Mouse (Mus musculus): ENCODE measurements around the gene Nos3. TPM values are rescaled to one million over a fixed set of nuclear protein-coding genes. Genes with fewer than 3 reads are reported as not detected.
A peak's percentile ranks its signal among the peaks of the same experiment; 100 is the strongest.

Gene Nos3
- polyA plus RNA-seq, 1 experiment from 2014 or later = 26.5 TPM

- Histone ChIP-seq H3K27me3 (replicated peaks; ENCODE audit: insufficient read depth, low read length) (no peaks in the 10 kb centered on the region), H3K4me1 (ENCODE audit: insufficient read depth, low read depth, low read length) (no peaks in the 10 kb centered on the region), H3K36me3 (ENCODE audit: insufficient read depth, low read length) (peaks cover 5% of the 10 kb centered on the region; the same call in 1 of the 2 replicates), H3K9ac (replicated peaks; ENCODE audit: low read depth) (no peak overlapping the region), H3K4me2 (replicated peaks; ENCODE audit: low read depth, low read length) (no peak overlapping the region), H3K4me3 (ENCODE audit: low read depth, low read length) (no peak overlapping the region), H3K27ac (ENCODE audit: low read length) (no peak overlapping the region), H3K9me3 (ENCODE audit: low read length) (no peaks in the 10 kb centered on the region)
- DNase-seq (ENCODE audit: low spot score) = no peak
- ATAC-seq = no peak
- WGBS = 74% methylated on average over 6 of the region's 6 CpGs
- no peak for TF ChIP-seq EP300 (IDR thresholded peaks at IDR 0.05)
- no peak for TF ChIP-seq CTCF (IDR thresholded peaks at IDR 0.05)
These were observed 40.2 kb downstream of the Nos3 start for GRCm38 (mm10) chr5:24404594-24405360.

GRCm38 (mm10) chr5:24405389-24405876 lies 40.8 kb downstream of the Nos3 start:
- H3K4me2 ChIP-seq (replicated peaks; ENCODE audit: low read depth, low read length) = no peak overlapping the region
- H3K4me3 ChIP-seq (ENCODE audit: low read depth, low read length) = no peak overlapping the region
- H3K9me3 ChIP-seq (ENCODE audit: low read length) = no peaks in the 10 kb centered on the region
- H3K4me1 ChIP-seq (ENCODE audit: insufficient read depth, low read depth, low read length) = no peaks in the 10 kb centered on the region
- no peaks in the 10 kb centered on the region for H3K27me3 ChIP-seq (replicated peaks; ENCODE audit: insufficient read depth, low read length)
- no peak for TF ChIP-seq CTCF (IDR thresholded peaks at IDR 0.05)
- TF ChIP-seq EP300 (IDR thresholded peaks at IDR 0.05) = no peak
- no peak for ATAC-seq
- H3K27ac ChIP-seq (ENCODE audit: low read length) = no peak overlapping the region
- 65% methylated on average over 3 of the region's 3 CpGs for WGBS
- H3K36me3 ChIP-seq (ENCODE audit: insufficient read depth, low read length) = peaks cover 5% of the 10 kb centered on the region; the same call in 1 of the 2 replicates
- no peak overlapping the region for H3K9ac ChIP-seq (replicated peaks; ENCODE audit: low read depth)
- peak; percentile 3 for DNase-seq (ENCODE audit: low spot score)

- Histone ChIP-seq H3K4me3 (ENCODE audit: low read depth, low read length) (no peak overlapping the region), H3K27me3 (replicated peaks; ENCODE audit: insufficient read depth, low read length) (no peaks in the 10 kb centered on the region), H3K36me3 (ENCODE audit: insufficient read depth, low read length) (peaks cover 5% of the 10 kb centered on the region; the same call in 1 of the 2 replicates), H3K4me2 (replicated peaks; ENCODE audit: low read depth, low read length) (no peak overlapping the region), H3K4me1 (ENCODE audit: insufficient read depth, low read depth, low read length) (no peaks in the 10 kb centered on the region), H3K9ac (replicated peaks; ENCODE audit: low read depth) (no peak overlapping the region), H3K27ac (ENCODE audit: low read length) (no peak overlapping the region), H3K9me3 (ENCODE audit: low read length) (no peaks in the 10 kb centered on the region)
- 70% methylated on average over 13 of the region's 13 CpGs for WGBS
- TF ChIP-seq EP300 (IDR thresholded peaks at IDR 0.05) (no peak), CTCF (IDR thresholded peaks at IDR 0.05) (no peak)
- no peak for DNase-seq (ENCODE audit: low spot score)
- no peak for ATAC-seq
These were observed 44.0 kb downstream of the Nos3 start for GRCm38 (mm10) chr5:24408651-24409050.

- Histone ChIP-seq H3K27me3 (replicated peaks; ENCODE audit: insufficient read depth, low read length) (no peaks in the 10 kb centered on the region), H3K4me1 (ENCODE audit: insufficient read depth, low read depth, low read length) (no peaks in the 10 kb centered on the region), H3K27ac (ENCODE audit: low read length) (no peak overlapping the region), H3K4me3 (ENCODE audit: low read depth, low read length) (no peak overlapping the region), H3K36me3 (ENCODE audit: insufficient read depth, low read length) (peaks cover 5% of the 10 kb centered on the region; the same call in 1 of the 2 replicates), H3K4me2 (replicated peaks; ENCODE audit: low read depth, low read length) (no peak overlapping the region), H3K9ac (replicated peaks; ENCODE audit: low read depth) (no peak overlapping the region), H3K9me3 (ENCODE audit: low read length) (no peaks in the 10 kb centered on the region)
- DNase-seq (ENCODE audit: low spot score) = no peak
- no peak for TF ChIP-seq CTCF (IDR thresholded peaks at IDR 0.05)
- TF ChIP-seq EP300 (IDR thresholded peaks at IDR 0.05) = no peak
- WGBS = 73% methylated on average over 2 of the region's 2 CpGs
- no peak for ATAC-seq
These were observed 44.9 kb downstream of the Nos3 start for GRCm38 (mm10) chr5:24409466-24409865.

- no peak for ATAC-seq
- H3K9ac ChIP-seq (replicated peaks; ENCODE audit: low read depth) = no peak overlapping the region
These were observed 47.5 kb downstream of the Nos3 start for GRCm38 (mm10) chr5:24412063-24412462.

GRCm38 (mm10) chr5:24413042-24413693 lies 48.6 kb downstream of the Nos3 start, which contains the start of gene Asic3:
Gene Asic3 (plus strand): TSS chr5:24413392.
- H3K4me2 ChIP-seq (replicated peaks; ENCODE audit: low read depth, low read length) = no peak within 1 kb of the TSS
- no peaks in the 10 kb centered on the region for H3K9me3 ChIP-seq (ENCODE audit: low read length)
- WGBS = 42% methylated on average over 11 of the region's 11 CpGs
- H3K27me3 ChIP-seq (replicated peaks; ENCODE audit: insufficient read depth, low read length) = no peaks in the 10 kb centered on the region
- no peaks in the 10 kb centered on the region for H3K4me1 ChIP-seq (ENCODE audit: insufficient read depth, low read depth, low read length)
- H3K36me3 ChIP-seq (ENCODE audit: insufficient read depth, low read length) = no peaks in the 10 kb centered on the region
- H3K9ac ChIP-seq (replicated peaks; ENCODE audit: low read depth) = no peak within 1 kb of the TSS
- no peak within 1 kb of the TSS for H3K4me3 ChIP-seq (ENCODE audit: low read depth, low read length)
- ATAC-seq = no peak
- TF ChIP-seq EP300 (IDR thresholded peaks at IDR 0.05) (no peak), CTCF (IDR thresholded peaks at IDR 0.05) (no peak)
- no peak within 1 kb of the TSS for H3K27ac ChIP-seq (ENCODE audit: low read length)
- no peak for DNase-seq (ENCODE audit: low spot score)

More at GRCm38 (mm10) chr5:24412063-24412462, 47.5 kb downstream of the Nos3 start:
- H3K4me3 ChIP-seq (ENCODE audit: low read depth, low read length) = no peak overlapping the region
- no peak overlapping the region for H3K4me2 ChIP-seq (replicated peaks; ENCODE audit: low read depth, low read length)
- no peak for DNase-seq (ENCODE audit: low spot score)
- H3K9me3 ChIP-seq (ENCODE audit: low read length) = no peaks in the 10 kb centered on the region
- TF ChIP-seq EP300 (IDR thresholded peaks at IDR 0.05) (no peak), CTCF (IDR thresholded peaks at IDR 0.05) (no peak)
- WGBS = 90% methylated on average over 2 of the region's 2 CpGs
- no peak overlapping the region for H3K27ac ChIP-seq (ENCODE audit: low read length)
- no peaks in the 10 kb centered on the region for H3K36me3 ChIP-seq (ENCODE audit: insufficient read depth, low read length)
- H3K4me1 ChIP-seq (ENCODE audit: insufficient read depth, low read depth, low read length) = no peaks in the 10 kb centered on the region
- no peaks in the 10 kb centered on the region for H3K27me3 ChIP-seq (replicated peaks; ENCODE audit: insufficient read depth, low read length)
